Mouse (Mus musculus): ENCODE data around the gene Tmem8.
"Not testable (repeated sequence)": the region's sequence is repeated elsewhere in the genome, so short reads cannot be mapped to it uniquely, and the experiment has no call there.

The Tmem8 gene

DNA sequence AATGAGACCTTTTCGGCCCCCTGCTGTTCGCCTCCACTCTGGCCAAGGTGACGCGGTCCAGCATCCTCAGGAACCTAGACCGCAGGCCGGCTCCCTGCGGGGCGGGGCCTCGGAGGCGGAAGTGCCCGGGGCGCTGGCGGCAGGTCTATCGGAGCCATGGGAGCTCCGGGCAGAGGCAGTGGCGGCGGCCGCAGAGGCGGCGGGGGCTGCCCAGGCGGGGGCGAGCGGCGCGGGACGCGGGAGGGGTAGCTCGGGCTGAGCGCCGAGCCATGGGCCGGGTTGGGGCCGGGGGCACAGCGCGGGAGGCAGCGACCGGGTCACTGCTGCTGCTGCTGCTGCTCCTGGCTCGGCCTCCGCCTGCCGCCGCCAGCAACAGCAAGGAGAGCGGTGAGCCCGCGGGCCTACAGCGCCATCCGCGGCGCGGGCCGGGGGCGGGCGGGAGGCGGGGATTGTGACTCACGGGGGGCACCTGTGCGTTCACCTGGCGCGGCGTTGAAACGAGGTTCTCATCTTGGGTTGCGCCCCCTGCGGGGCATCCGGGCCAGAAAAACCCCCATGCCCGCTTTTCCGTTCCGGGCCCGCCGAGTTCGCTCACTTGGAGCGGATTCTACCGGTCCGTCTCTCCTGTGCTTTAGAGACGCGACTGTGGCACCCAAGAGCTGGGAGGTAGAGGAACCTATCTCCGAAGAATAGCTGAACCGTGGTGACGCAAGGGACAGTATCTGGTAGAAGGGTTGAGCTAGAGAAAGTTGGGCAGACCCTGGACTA, at the start of gene Tmem8:
Gene Tmem8, plus strand, starts transcription at position 119 of the 768 bp plus-strand sequence.
- peak; percentile 82 for ATAC-seq (ENCODE audit: low TSS enrichment)

DNA sequence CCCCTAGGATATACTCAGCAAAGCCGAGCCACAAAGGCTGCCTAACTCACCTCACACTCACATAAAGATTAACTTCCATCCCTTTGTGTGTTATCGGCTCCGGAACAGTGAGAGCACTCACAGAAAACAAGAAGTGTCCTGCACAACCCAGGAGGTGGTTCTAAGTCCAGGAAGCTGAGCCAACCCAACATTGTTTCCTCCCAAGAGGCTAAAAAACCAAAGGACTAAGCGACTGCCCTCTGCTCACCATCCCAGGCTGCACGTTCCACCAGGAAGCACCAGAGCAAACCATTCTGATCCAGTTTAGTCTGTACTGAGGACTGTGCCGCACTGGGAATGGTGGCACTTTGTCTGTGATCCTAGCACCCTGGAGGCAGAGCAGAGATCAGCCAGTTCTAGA, 48.2 kb upstream of the Tmem8 start:
- no peak for ATAC-seq (ENCODE audit: low TSS enrichment)

DNA sequence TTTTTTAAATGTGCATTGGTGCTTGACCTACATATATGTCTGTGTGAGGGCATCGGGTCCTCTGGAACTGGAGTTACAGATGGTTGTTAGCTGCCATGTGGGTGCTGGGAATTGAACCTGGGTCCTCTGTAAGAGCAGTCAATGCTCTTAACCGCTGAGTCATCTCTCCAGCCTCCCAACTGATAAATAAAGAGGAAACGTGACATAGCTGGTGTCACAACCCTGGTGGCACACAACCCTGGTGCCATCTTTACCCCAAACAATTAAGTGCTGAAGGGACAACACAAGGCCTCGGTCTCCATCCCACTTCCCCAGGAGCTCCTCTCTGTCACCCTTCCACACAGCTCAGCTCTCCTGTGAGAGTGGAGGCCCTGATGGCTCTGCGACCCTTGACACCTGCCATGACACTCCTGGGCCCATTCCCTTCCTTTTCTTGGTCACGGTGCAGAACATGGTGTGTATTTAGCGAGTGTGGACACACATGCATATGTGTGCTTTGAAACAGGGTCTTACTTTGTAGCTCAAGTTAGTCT, 46.5 kb upstream of the Tmem8 start:
- ATAC-seq (ENCODE audit: low TSS enrichment): no peak

GRCm38 (mm10) chr17:26068024-26068830, 44.9 kb upstream of the Tmem8 start:
- ATAC-seq (ENCODE audit: low TSS enrichment): no peak

DNA sequence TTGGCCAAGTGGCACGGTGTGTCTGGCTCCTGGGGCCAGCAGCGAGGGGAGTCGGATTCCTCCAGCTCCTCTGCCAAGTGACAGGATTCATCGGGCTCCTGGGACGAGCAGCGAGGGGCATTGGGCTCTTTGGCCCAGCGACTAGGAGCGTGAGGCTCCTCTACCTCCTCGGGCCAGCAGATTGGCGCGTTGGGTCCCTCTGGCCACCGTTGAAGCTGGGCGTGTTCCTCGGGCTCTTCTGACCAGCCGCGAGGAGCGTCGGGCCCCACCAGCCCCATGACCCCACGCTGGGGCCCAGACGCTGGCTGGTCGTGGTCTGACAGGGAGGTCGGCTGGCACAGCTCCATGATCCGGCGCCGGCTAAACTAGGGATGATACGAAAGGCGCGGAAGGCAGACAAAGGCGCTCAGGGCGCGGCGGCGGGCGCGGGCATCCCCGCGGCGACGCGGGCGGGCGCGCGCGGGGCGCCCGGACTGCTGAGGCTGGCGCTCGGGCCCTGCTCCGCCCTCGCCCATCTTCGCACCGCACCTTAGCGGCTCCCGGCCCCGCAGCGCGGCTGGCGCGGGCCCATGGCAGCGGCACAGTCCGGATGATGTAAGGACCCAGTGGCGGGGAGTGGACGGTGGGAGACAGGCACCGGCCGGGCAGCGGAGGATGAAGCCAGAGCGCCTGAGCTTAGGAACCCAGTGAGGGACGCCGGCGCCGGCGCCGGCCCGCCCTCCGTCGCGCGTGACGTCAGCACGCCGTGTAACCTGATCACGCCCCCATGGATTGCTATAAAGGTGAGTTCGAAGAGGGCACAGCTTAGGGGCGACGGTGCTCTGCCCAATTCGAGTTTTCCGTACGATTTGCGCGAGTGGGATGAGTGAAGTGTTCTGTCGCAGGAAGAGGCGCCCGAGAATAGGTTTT, 44.0 kb upstream of the Tmem8 start, which contains the start of gene Rab11fip3:
Gene Rab11fip3, minus strand, starts transcription at position 725 of the 909 bp plus-strand sequence.
- peak; percentile 79 for ATAC-seq (ENCODE audit: low TSS enrichment)

GRCm38 (mm10) chr17:26070136-26070535, 43.0 kb upstream of the Tmem8 start:
- no peak for ATAC-seq (ENCODE audit: low TSS enrichment)

- peak; percentile 94 for ATAC-seq (ENCODE audit: low TSS enrichment)
Observed at GRCm38 (mm10) chr17:26075246-26075645, 37.9 kb upstream of the Tmem8 start.

GRCm38 (mm10) chr17:26078851-26079250, 34.2 kb upstream of the Tmem8 start:
- ATAC-seq (ENCODE audit: low TSS enrichment): peak; percentile 29; the same call in 1 of the 2 replicates

DNA sequence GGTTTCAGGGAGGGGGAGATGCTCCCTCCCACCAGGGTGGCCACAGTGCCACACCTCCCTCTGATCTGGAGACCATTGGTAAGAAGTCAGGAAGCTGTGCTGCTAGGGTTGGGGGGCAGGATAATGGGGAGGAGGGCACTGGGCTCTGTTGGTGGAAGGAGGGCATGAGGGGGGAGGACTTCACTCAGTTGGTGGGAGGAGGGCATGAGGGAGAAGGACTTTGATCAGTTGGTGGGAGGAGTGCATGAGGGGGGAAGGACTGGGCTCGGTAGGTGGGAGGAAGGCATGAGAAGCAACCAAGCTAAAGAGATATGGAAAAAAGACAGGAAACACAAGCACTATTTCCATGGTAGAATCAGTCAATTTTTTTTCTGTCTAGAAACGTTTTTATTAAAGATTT, 32.2 kb upstream of the Tmem8 start:
- no peak for ATAC-seq (ENCODE audit: low TSS enrichment)

GRCm38 (mm10) chr17:26087059-26087564, 26.0 kb upstream of the Tmem8 start:
- ATAC-seq (ENCODE audit: low TSS enrichment): no peak

- ATAC-seq (ENCODE audit: low TSS enrichment): peak; percentile 94
Observed at GRCm38 (mm10) chr17:26089905-26090632, 23.0 kb upstream of the Tmem8 start, which contains the start of gene Decr2. Gene Decr2 (minus strand): TSS chr17:26090337.

DNA sequence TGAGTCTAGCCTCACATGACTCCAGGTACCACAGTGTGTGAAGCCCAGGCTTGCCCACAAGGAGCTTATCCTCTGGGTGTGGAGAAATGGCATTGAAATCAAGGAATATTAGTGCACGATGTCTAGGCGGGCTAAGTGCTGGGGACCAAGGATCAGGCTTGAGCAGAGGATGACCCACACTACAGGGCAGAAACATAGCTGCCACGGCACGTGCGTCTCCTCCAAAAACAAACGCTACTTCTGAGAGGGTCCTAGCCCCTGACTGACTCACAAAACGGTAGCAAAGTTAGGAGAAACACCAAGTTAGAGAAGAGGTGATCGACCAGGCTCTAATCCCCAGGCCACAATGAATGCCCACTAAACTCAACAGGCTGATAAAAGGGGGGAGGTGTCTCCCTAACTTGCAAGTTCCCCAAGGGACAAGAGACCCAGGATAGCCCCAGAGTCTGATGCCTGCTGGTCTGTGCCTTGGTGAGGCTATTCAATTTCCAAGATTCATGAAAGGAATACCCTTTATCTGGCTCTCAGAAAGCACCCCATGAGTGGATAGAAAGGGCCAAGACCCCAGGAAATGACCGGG, 18.5 kb upstream of the Tmem8 start:
- no peak for ATAC-seq (ENCODE audit: low TSS enrichment)

GRCm38 (mm10) chr17:26095121-26095740, 17.9 kb upstream of the Tmem8 start, which contains the start of gene Nme4:
Gene Nme4 (minus strand): TSS chr17:26095602.
- ATAC-seq (ENCODE audit: low TSS enrichment): peak; percentile 86

DNA sequence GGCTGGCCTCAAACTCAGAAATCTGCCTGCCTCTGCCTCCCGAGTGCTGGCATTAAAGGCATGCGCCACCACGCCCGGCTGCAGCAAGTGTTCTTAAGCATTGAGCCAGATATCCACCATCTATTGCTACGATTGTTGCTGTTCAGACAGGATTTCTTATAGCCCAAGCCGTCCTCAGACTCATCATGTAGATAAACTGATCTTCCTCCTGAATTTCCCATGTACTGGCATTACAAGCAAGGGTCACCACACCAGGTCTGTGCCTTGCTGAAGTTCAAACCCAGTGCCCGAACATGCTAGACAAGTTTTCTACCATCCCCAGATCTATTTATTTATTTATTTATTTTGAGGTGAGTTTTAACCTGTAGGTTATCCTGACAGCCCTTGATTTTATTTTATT, 14.6 kb upstream of the Tmem8 start:
- ATAC-seq (ENCODE audit: low TSS enrichment): no peak

DNA sequence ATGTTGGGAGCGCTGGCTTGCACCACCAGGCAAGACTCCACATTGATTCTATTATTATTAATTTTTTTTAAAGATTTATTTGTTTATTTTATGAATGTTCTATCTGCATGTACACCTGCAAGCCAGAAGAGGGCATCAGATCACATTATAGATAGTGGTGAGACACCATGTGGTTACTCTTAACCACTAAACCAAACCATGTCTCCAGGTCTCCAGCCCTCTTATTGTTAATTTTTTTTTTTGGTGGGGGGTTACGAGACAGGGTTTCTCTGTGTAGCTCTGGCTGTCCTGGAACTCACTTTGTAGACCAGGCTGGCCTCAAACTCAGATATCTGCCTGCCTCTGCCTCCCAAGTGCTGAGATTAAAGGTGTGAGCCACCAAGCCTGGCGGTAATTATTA, 13.8 kb upstream of the Tmem8 start:
- not testable (repeated sequence) for ATAC-seq (ENCODE audit: low TSS enrichment)

DNA sequence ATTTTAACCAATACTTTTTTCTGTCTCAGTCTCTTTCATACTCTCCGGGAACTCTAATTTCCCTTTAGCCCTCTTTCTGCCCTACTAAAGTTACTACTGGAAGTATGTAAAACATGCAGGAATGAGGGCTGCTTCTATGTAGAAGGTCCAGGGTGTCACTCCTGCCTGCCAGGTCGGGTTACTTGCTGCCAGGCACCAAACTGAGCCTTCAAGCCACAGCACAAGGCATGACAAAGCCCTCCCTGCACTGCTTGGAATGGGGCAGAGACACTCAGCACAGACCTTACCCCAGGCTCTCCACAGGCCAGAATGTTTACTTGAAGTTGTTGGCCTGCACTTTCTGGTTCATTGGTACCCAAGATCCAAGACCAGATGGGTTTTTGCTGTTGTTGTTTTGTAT, 12.9 kb upstream of the Tmem8 start:
- ATAC-seq (ENCODE audit: low TSS enrichment): no peak

GRCm38 (mm10) chr17:26101478-26101877, 11.6 kb upstream of the Tmem8 start:
- peak; percentile 62; the same call in 1 of the 2 replicates for ATAC-seq (ENCODE audit: low TSS enrichment)

- no peak for ATAC-seq (ENCODE audit: low TSS enrichment)
Observed at GRCm38 (mm10) chr17:26105619-26106018, 7.5 kb upstream of the Tmem8 start.

- no peak for ATAC-seq (ENCODE audit: low TSS enrichment)
Observed at GRCm38 (mm10) chr17:26110156-26110555, 2.9 kb upstream of the Tmem8 start.

- ATAC-seq (ENCODE audit: low TSS enrichment): no peak
Observed at GRCm38 (mm10) chr17:26111024-26111423, 2.1 kb upstream of the Tmem8 start.

All from frontal cortex, adult (tissue).